Mouse (Mus musculus) liver, embryonic 12.5 days (tissue): ENCODE data around the gene Dll1. TPM values are rescaled to one million over a fixed set of nuclear protein-coding genes. Genes with fewer than 3 reads are reported as not detected.

ENCODE experiments used
- ATAC-seq: fragments of 200-750 bp; cut with Nextera tagmentation; 2 replicates; pipeline ENCODE4 v1.8.0; 2017; ENCODE audit warnings: moderate number of reproducible peaks, mild to moderate bottlenecking, moderate library complexity
- H3K27ac ChIP-seq: fragments of 300-500 bp; sonication (generic); 2 replicates; pipeline ENCODE4 v1.5.1; 2016; ENCODE audit warnings: mild to moderate bottlenecking
- H3K27me3 ChIP-seq: fragments of 300-500 bp; sonication (generic); replicated peaks from 2 replicates; pipeline ENCODE4 v1.6.1; 2016; ENCODE audit warnings: mild to moderate bottlenecking, moderate library complexity
- H3K36me3 ChIP-seq: fragments of 300-500 bp; sonication (generic); 2 replicates; pipeline ENCODE4 v1.6.1; 2016; ENCODE audit warnings: mild to moderate bottlenecking, moderate library complexity
- H3K4me1 ChIP-seq: fragments of 300-500 bp; sonication (generic); 2 replicates; pipeline ENCODE4 v1.6.1; 2016
- H3K4me2 ChIP-seq: fragments of 300-500 bp; sonication (generic); 2 replicates; pipeline ENCODE4 v1.6.1; 2016; ENCODE audit warnings: mild to moderate bottlenecking, moderate library complexity
- H3K4me3 ChIP-seq: fragments of 300-500 bp; sonication (generic); 2 replicates; pipeline ENCODE4 v1.5.1; 2016; ENCODE audit warnings: mild to moderate bottlenecking, moderate library complexity
- H3K9ac ChIP-seq: fragments of 300-500 bp; sonication (generic); 2 replicates; pipeline ENCODE4 v1.6.1; 2016; ENCODE audit warnings: mild to moderate bottlenecking, moderate library complexity
- H3K9me3 ChIP-seq: fragments of 300-500 bp; sonication (generic); replicated peaks from 2 replicates; pipeline ENCODE4 v1.6.1; 2016; ENCODE audit warnings: mild to moderate bottlenecking, moderate library complexity
- WGBS: fragments of 180-500 bp; shearing (Covaris S2); methylation state at CpG from one replicate; pipeline ENCODE4 v1.1.7; 2016; ENCODE audit not compliant: insufficient replicate concordance; 5-methylcytosine and 5-hydroxymethylcytosine counted together
- polyA plus RNA-seq: library from polyadenylated mRNA; unstranded; fragments of >200 nt; fragmentation: Nextera tagmentation; extraction: Ambion mirVana; gene quantifications from 2 replicates; pipeline ENCODE4 v1.2.1, GENCODE M21; 2016

Gene Dll1
- polyA plus RNA-seq, 1 experiment from 2014 or later = 1.5 TPM

GRCm38 (mm10) chr17:15354006-15354405 is 22.7 kb downstream of the Dll1 start:
- Histone ChIP-seq H3K27me3 (peaks cover 4% of the 10 kb centered on the region; the same call in 1 of the 2 replicates), H3K9me3 (no peaks in the 10 kb centered on the region), H3K27ac (no peak overlapping the region), H3K9ac (no peak overlapping the region), H3K4me2 (no peak overlapping the region), H3K4me3 (no peak overlapping the region), H3K36me3 (no peaks in the 10 kb centered on the region), H3K4me1 (no peaks in the 10 kb centered on the region)
- no peak for ATAC-seq
- 69% methylated on average over 2 of the region's 2 CpGs for WGBS

GRCm38 (mm10) chr17:15352869-15353610 is 23.6 kb downstream of the Dll1 start:
- WGBS = 53% methylated on average over 10 of the region's 10 CpGs
- H3K9me3 ChIP-seq = no peaks in the 10 kb centered on the region
- H3K27me3 ChIP-seq = peaks cover 4% of the 10 kb centered on the region; the same call in 1 of the 2 replicates
- H3K9ac ChIP-seq = no peak overlapping the region
- ATAC-seq = no peak
- H3K4me2 ChIP-seq = no peak overlapping the region
- no peak overlapping the region for H3K4me3 ChIP-seq
- H3K27ac ChIP-seq = no peak overlapping the region
- H3K4me1 ChIP-seq = no peaks in the 10 kb centered on the region
- no peaks in the 10 kb centered on the region for H3K36me3 ChIP-seq

- Histone ChIP-seq H3K36me3 (no peaks in the 10 kb centered on the region), H3K9me3 (no peaks in the 10 kb centered on the region), H3K4me3 (no peak overlapping the region), H3K4me1 (no peaks in the 10 kb centered on the region), H3K4me2 (no peak overlapping the region), H3K9ac (no peak overlapping the region), H3K27ac (no peak overlapping the region), H3K27me3 (peaks cover 4% of the 10 kb centered on the region; the same call in 1 of the 2 replicates)
- WGBS = 75% methylated on average over 2 of the region's 2 CpGs
- ATAC-seq = no peak
Measured at GRCm38 (mm10) chr17:15350152-15350551, 26.5 kb downstream of the Dll1 start.

GRCm38 (mm10) chr17:15343071-15343822 is 33.4 kb downstream of the Dll1 start:
- H3K4me3 ChIP-seq = no peak overlapping the region
- no peak overlapping the region for H3K4me2 ChIP-seq
- no peaks in the 10 kb centered on the region for H3K9me3 ChIP-seq
- 36% methylated on average over 14 of the region's 14 CpGs for WGBS
- ATAC-seq = no peak
- no peaks in the 10 kb centered on the region for H3K4me1 ChIP-seq
- H3K27me3 ChIP-seq = no peaks in the 10 kb centered on the region; the same call in 1 of the 2 replicates
- H3K9ac ChIP-seq = no peak overlapping the region
- H3K27ac ChIP-seq = no peak overlapping the region
- no peaks in the 10 kb centered on the region for H3K36me3 ChIP-seq

GRCm38 (mm10) chr17:15337906-15338305 is 38.8 kb downstream of the Dll1 start:
- no peak overlapping the region for H3K4me2 ChIP-seq
- H3K9me3 ChIP-seq = no peaks in the 10 kb centered on the region
- no peaks in the 10 kb centered on the region for H3K27me3 ChIP-seq
- H3K4me1 ChIP-seq = no peaks in the 10 kb centered on the region
- ATAC-seq = no peak
- H3K27ac ChIP-seq = no peak overlapping the region
- no peak overlapping the region for H3K9ac ChIP-seq
- 72% methylated on average over 1 of the region's 1 CpGs for WGBS
- no peaks in the 10 kb centered on the region for H3K36me3 ChIP-seq
- H3K4me3 ChIP-seq = no peak overlapping the region

GRCm38 (mm10) chr17:15329740-15330318 is 46.8 kb downstream of the Dll1 start:
- no peak for ATAC-seq
- no peaks in the 10 kb centered on the region for H3K9me3 ChIP-seq
- H3K36me3 ChIP-seq = no peaks in the 10 kb centered on the region
- no peaks in the 10 kb centered on the region for H3K4me1 ChIP-seq
- 68% methylated on average over 10 of the region's 10 CpGs for WGBS
- H3K27ac ChIP-seq = no peak overlapping the region
- H3K4me2 ChIP-seq = no peak overlapping the region
- H3K9ac ChIP-seq = no peak overlapping the region
- peaks cover 4% of the 10 kb centered on the region; the same call in 1 of the 2 replicates for H3K27me3 ChIP-seq
- H3K4me3 ChIP-seq = no peak overlapping the region

GRCm38 (mm10) chr17:15327106-15327505 is 49.6 kb downstream of the Dll1 start:
- no peak overlapping the region for H3K4me3 ChIP-seq
- peaks cover 4% of the 10 kb centered on the region; the same call in 1 of the 2 replicates for H3K27me3 ChIP-seq
- no peak overlapping the region for H3K9ac ChIP-seq
- no peak overlapping the region for H3K4me2 ChIP-seq
- no peak for ATAC-seq
- no peaks in the 10 kb centered on the region for H3K36me3 ChIP-seq
- no peak overlapping the region for H3K27ac ChIP-seq
- H3K9me3 ChIP-seq = no peaks in the 10 kb centered on the region
- 45% methylated on average over 5 of the region's 5 CpGs for WGBS
- no peaks in the 10 kb centered on the region for H3K4me1 ChIP-seq

- no peak for ATAC-seq
- Histone ChIP-seq H3K4me1 (no peaks in the 10 kb centered on the region), H3K9ac (no peak overlapping the region), H3K4me3 (no peak overlapping the region), H3K27me3 (peaks cover 4% of the 10 kb centered on the region; the same call in 1 of the 2 replicates), H3K27ac (no peak overlapping the region), H3K4me2 (no peak overlapping the region), H3K36me3 (no peaks in the 10 kb centered on the region), H3K9me3 (no peaks in the 10 kb centered on the region)
- 51% methylated on average over 10 of the region's 10 CpGs for WGBS
Measured at GRCm38 (mm10) chr17:15325976-15326842, 50.5 kb downstream of the Dll1 start.

- WGBS = 67% methylated on average over 9 of the region's 9 CpGs
- Histone ChIP-seq H3K9me3 (no peaks in the 10 kb centered on the region), H3K36me3 (no peaks in the 10 kb centered on the region), H3K4me1 (no peaks in the 10 kb centered on the region), H3K9ac (no peak overlapping the region), H3K27me3 (no peaks in the 10 kb centered on the region), H3K4me3 (no peak overlapping the region), H3K4me2 (no peak overlapping the region), H3K27ac (no peak overlapping the region)
- ATAC-seq = no peak
Measured at GRCm38 (mm10) chr17:15323191-15323834, 53.4 kb downstream of the Dll1 start.
